Mouse (Mus musculus): ENCODE measurements around the gene Hist1h2ab. TPM values are rescaled to one million over a fixed set of nuclear protein-coding genes. Genes with fewer than 3 reads are reported as not detected.
"Not testable (repeated sequence)": the region's sequence is repeated elsewhere in the genome, so short reads cannot be mapped to it uniquely, and the experiment has no call there.

Hist1h2ab gene
- polyA plus RNA-seq, 1 experiment from 2014 or later, result 3.5 TPM

DNA sequence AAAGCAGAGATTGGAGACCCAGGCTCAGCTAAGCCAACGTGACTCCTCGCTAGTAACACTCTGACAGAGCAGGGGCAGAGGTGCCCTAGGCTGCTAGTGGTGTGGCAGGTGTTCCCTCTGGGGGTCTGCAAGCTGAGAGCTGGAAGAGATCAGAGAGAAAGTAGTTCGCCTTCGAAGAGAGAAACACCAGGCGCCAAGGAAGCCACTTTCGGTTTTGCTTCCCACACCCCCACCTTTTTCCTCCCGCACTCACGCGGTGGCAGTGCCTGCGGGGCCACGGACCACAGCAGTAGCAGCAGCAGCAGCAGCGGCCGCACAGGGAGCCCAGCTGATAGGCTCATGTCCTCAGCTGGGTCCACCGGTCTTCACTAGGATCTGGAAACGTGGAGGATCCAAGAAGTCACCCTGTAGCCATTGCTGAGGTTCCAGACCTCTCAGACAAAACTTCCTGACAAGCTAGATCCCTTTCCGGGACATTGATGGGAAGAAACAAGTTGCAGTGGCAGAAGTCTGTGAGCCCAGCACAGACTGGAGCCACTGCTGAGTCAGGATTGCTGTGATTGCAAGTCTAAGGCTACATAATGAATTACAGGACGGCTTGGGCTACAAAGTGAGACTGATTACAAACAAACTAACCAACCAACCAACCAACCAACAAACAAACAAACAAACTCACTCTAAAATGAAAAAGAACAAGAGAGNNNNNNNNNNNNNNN lies 40.4 kb upstream of the Hist1h2ab start, which contains the start of gene Hfe:
Gene Hfe, minus strand, starts transcription at position 481 of the 716 bp plus-strand sequence.
- Histone ChIP-seq H3K4me2 (ENCODE audit: low read depth, low read length) (peak within 1 kb of the TSS; percentile 54), H3K36me3 (ENCODE audit: control insufficient read depth, insufficient read depth, low read length) (no peaks in the 10 kb centered on the region), H3K4me3 (ENCODE audit: low read depth, low read length) (peak within 1 kb of the TSS; percentile 28), H3K9me3 (ENCODE audit: control insufficient read depth, low read length) (no peaks in the 10 kb centered on the region), H3K4me1 (ENCODE audit: control insufficient read depth, insufficient read depth, low read length) (no peaks in the 10 kb centered on the region), H3K27me3 (ENCODE audit: control insufficient read depth, insufficient read depth, low read length) (no peaks in the 10 kb centered on the region), H3K27ac (ENCODE audit: low read depth, low read length) (no peak within 1 kb of the TSS), H3K9ac (replicated peaks; ENCODE audit: low read depth, low read length) (peak within 1 kb of the TSS; percentile 41)
- WGBS, result 3% methylated on average over 17 of the region's 17 CpGs
- ATAC-seq (ENCODE audit: low read depth), result peak; percentile 69; the same call in 1 of the 2 replicates

GRCm38 (mm10) chr13:23716261-23717042 lies 34.5 kb upstream of the Hist1h2ab start:
- WGBS, result 82% methylated on average over 5 of the region's 5 CpGs
- Histone ChIP-seq H3K9ac (replicated peaks; ENCODE audit: low read depth, low read length) (no peak overlapping the region), H3K4me1 (ENCODE audit: control insufficient read depth, insufficient read depth, low read length) (no peaks in the 10 kb centered on the region), H3K27me3 (ENCODE audit: control insufficient read depth, insufficient read depth, low read length) (no peaks in the 10 kb centered on the region), H3K36me3 (ENCODE audit: control insufficient read depth, insufficient read depth, low read length) (no peaks in the 10 kb centered on the region), H3K4me3 (ENCODE audit: low read depth, low read length) (no peak overlapping the region), H3K9me3 (ENCODE audit: control insufficient read depth, low read length) (no peaks in the 10 kb centered on the region), H3K4me2 (ENCODE audit: low read depth, low read length) (no peak overlapping the region), H3K27ac (ENCODE audit: low read depth, low read length) (no peak overlapping the region)
- ATAC-seq (ENCODE audit: low read depth), result no peak

- H3K9me3 ChIP-seq (ENCODE audit: control insufficient read depth, low read length), result no peaks in the 10 kb centered on the region
- ATAC-seq (ENCODE audit: low read depth), result no peak
- no peak overlapping the region for H3K9ac ChIP-seq (replicated peaks; ENCODE audit: low read depth, low read length)
- no peak overlapping the region for H3K27ac ChIP-seq (ENCODE audit: low read depth, low read length)
- H3K4me1 ChIP-seq (ENCODE audit: control insufficient read depth, insufficient read depth, low read length), result no peaks in the 10 kb centered on the region
- no peaks in the 10 kb centered on the region for H3K27me3 ChIP-seq (ENCODE audit: control insufficient read depth, insufficient read depth, low read length)
- no peaks in the 10 kb centered on the region for H3K36me3 ChIP-seq (ENCODE audit: control insufficient read depth, insufficient read depth, low read length)
- no peak overlapping the region for H3K4me2 ChIP-seq (ENCODE audit: low read depth, low read length)
- 63% methylated on average over 11 of the region's 11 CpGs for WGBS
- H3K4me3 ChIP-seq (ENCODE audit: low read depth, low read length), result no peak overlapping the region
Measured at GRCm38 (mm10) chr13:23717176-23717575, 33.8 kb upstream of the Hist1h2ab start.

DNA sequence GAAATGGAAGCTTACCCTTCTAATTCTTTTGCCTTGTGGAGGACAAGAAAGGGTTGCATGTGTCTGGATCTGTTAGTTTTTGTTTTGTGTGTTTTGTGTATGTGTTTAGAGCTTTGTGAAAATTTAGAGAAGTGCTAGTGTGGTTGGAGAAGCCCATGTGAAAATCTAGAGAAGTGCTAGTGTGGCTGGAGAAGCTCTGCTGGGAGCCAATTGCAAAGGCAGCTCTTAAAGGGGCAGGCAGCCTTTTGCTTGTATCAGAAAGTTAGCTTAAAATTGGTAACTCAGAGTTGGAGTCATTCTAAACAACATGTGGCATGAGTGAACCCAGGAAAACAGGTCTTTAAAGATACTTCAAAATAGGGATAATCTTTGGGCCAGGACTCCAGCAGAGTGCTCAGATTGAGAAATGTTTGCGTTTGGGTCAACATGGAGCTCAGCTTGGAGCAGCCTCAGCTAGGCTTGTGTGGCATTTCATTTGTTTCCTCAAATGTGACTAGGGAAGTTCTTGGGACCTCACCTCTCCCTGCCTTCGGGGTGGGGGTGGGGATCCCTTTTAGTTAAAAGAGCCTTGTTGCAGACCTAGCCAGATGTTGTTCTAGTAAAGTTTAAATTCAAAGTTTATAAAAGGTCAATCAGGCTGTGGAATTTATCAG lies 33.2 kb upstream of the Hist1h2ab start:
- not testable (repeated sequence) for H3K4me1 ChIP-seq (ENCODE audit: control insufficient read depth, insufficient read depth, low read length); H3K4me3 ChIP-seq (ENCODE audit: low read depth, low read length); H3K36me3 ChIP-seq (ENCODE audit: control insufficient read depth, insufficient read depth, low read length); H3K27me3 ChIP-seq (ENCODE audit: control insufficient read depth, insufficient read depth, low read length); H3K9me3 ChIP-seq (ENCODE audit: control insufficient read depth, low read length); ATAC-seq (ENCODE audit: low read depth); H3K4me2 ChIP-seq (ENCODE audit: low read depth, low read length); H3K9ac ChIP-seq (replicated peaks; ENCODE audit: low read depth, low read length); H3K27ac ChIP-seq (ENCODE audit: low read depth, low read length)
- WGBS, result 18% methylated on average over 2 of the region's 2 CpGs

DNA sequence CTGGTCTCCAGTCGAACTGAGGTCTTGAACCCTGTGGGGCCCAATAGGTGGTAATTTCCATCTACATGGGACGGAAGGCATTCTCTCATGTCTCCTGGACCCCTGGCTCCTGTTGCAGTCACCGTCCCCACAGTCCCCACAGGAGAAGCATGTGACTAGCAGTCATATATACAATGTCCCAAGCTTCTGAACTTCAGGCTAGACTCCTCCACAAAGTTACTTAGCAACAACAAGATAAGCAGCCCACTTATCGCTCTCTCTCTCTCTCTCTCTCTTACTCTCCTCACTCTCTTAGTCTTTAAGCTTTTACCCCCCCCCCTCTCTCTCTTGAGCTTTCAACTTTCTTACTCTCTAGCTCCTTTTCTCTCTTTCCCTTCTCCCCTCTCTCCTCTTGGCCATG lies 26.7 kb upstream of the Hist1h2ab start:
- Histone ChIP-seq H3K27me3 (ENCODE audit: control insufficient read depth, insufficient read depth, low read length) (no peaks in the 10 kb centered on the region), H3K9me3 (ENCODE audit: control insufficient read depth, low read length) (no peaks in the 10 kb centered on the region), H3K36me3 (ENCODE audit: control insufficient read depth, insufficient read depth, low read length) (no peaks in the 10 kb centered on the region), H3K9ac (replicated peaks; ENCODE audit: low read depth, low read length) (no peak overlapping the region), H3K4me2 (ENCODE audit: low read depth, low read length) (no peak overlapping the region), H3K4me1 (ENCODE audit: control insufficient read depth, insufficient read depth, low read length) (no peaks in the 10 kb centered on the region), H3K27ac (ENCODE audit: low read depth, low read length) (no peak overlapping the region), H3K4me3 (ENCODE audit: low read depth, low read length) (no peak overlapping the region)
- 87% methylated on average over 4 of the region's 4 CpGs for WGBS
- ATAC-seq (ENCODE audit: low read depth), result no peak

- no peaks in the 10 kb centered on the region for H3K4me1 ChIP-seq (ENCODE audit: control insufficient read depth, insufficient read depth, low read length)
- no peak overlapping the region for H3K4me3 ChIP-seq (ENCODE audit: low read depth, low read length)
- no peaks in the 10 kb centered on the region for H3K27me3 ChIP-seq (ENCODE audit: control insufficient read depth, insufficient read depth, low read length)
- H3K9ac ChIP-seq (replicated peaks; ENCODE audit: low read depth, low read length), result no peak overlapping the region
- ATAC-seq (ENCODE audit: low read depth), result no peak
- WGBS, result 33% methylated on average over 1 of the region's 1 CpGs
- no peaks in the 10 kb centered on the region for H3K9me3 ChIP-seq (ENCODE audit: control insufficient read depth, low read length)
- no peak overlapping the region for H3K27ac ChIP-seq (ENCODE audit: low read depth, low read length)
- H3K36me3 ChIP-seq (ENCODE audit: control insufficient read depth, insufficient read depth, low read length), result no peaks in the 10 kb centered on the region
- H3K4me2 ChIP-seq (ENCODE audit: low read depth, low read length), result no peak overlapping the region
Measured at GRCm38 (mm10) chr13:23725213-23725612, 25.7 kb upstream of the Hist1h2ab start.

GRCm38 (mm10) chr13:23728472-23729191 lies 22.3 kb upstream of the Hist1h2ab start:
- Histone ChIP-seq H3K4me2 (ENCODE audit: low read depth, low read length) (no peak overlapping the region), H3K27ac (ENCODE audit: low read depth, low read length) (no peak overlapping the region), H3K36me3 (ENCODE audit: control insufficient read depth, insufficient read depth, low read length) (no peaks in the 10 kb centered on the region), H3K4me3 (ENCODE audit: low read depth, low read length) (no peak overlapping the region), H3K27me3 (ENCODE audit: control insufficient read depth, insufficient read depth, low read length) (no peaks in the 10 kb centered on the region), H3K4me1 (ENCODE audit: control insufficient read depth, insufficient read depth, low read length) (no peaks in the 10 kb centered on the region), H3K9me3 (ENCODE audit: control insufficient read depth, low read length) (no peaks in the 10 kb centered on the region), H3K9ac (replicated peaks; ENCODE audit: low read depth, low read length) (no peak overlapping the region)
- 90% methylated on average over 18 of the region's 18 CpGs for WGBS
- ATAC-seq (ENCODE audit: low read depth), result no peak

DNA sequence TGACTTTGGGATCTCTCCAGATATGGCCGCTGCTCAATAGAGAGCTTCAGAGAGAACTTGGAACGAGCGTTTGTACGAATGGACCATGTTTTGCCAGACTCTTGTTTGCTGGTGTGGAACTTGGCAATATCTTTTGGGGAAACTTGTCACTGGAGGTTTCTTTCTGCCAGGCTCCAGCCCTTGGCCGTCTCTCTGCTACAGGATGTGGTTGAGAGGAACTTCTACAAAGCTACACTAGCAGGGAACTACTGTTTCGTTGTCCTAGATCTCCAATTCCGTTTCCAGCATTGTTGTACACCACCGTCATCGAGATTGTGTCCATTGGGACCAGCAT lies 21.8 kb upstream of the Hist1h2ab start:
- no peak overlapping the region for H3K4me2 ChIP-seq (ENCODE audit: low read depth, low read length)
- no peak overlapping the region for H3K4me3 ChIP-seq (ENCODE audit: low read depth, low read length)
- no peaks in the 10 kb centered on the region for H3K9me3 ChIP-seq (ENCODE audit: control insufficient read depth, low read length)
- 92% methylated on average over 9 of the region's 9 CpGs for WGBS
- H3K9ac ChIP-seq (replicated peaks; ENCODE audit: low read depth, low read length), result no peak overlapping the region
- H3K36me3 ChIP-seq (ENCODE audit: control insufficient read depth, insufficient read depth, low read length), result no peaks in the 10 kb centered on the region
- no peak for ATAC-seq (ENCODE audit: low read depth)
- H3K27me3 ChIP-seq (ENCODE audit: control insufficient read depth, insufficient read depth, low read length), result no peaks in the 10 kb centered on the region
- no peaks in the 10 kb centered on the region for H3K4me1 ChIP-seq (ENCODE audit: control insufficient read depth, insufficient read depth, low read length)
- no peak overlapping the region for H3K27ac ChIP-seq (ENCODE audit: low read depth, low read length)
